Mouse (Mus musculus) stomach, postnatal 0 days (tissue): ENCODE results near the gene Upp2.

Source experiments
- CTCF ChIP-seq: IDR thresholded peaks from 2 replicates; pipeline ENCODE4 v1.5.1; 2016; ENCODE audit warnings: antibody characterized with exemption, low read depth, mild to moderate bottlenecking, moderate library complexity
- EP300 ChIP-seq: optimal IDR thresholded peaks from 2 replicates; pipeline ENCODE3; 2016; ENCODE audit warnings: antibody characterized with exemption

GRCm38 (mm10) chr2:58521621-58522020, 45.5 kb upstream of the Upp2 start:
- TF ChIP-seq EP300: no peak
- TF ChIP-seq CTCF: no peak
